Mouse (Mus musculus): ENCODE measurements around the gene Trmt13. TPM values are rescaled to one million over a fixed set of nuclear protein-coding genes. Genes with fewer than 3 reads are reported as not detected.
A peak's percentile ranks its signal among the peaks of the same experiment; 100 is the strongest.

Trmt13 gene
- 15.9 and 18.5 TPM in 2 replicates for polyA plus RNA-seq (2015; fragmentation: Nextera tagmentation; extraction: Ambion mirVana)

- H3K4me1 ChIP-seq (replicated peaks; ENCODE audit: insufficient read depth, low read length), result no peaks in the 10 kb centered on the region
- WGBS, result 82% methylated on average over 10 of the region's 10 CpGs
- peaks cover 13% of the 10 kb centered on the region; the same call in 1 of the 2 replicates for H3K36me3 ChIP-seq (ENCODE audit: insufficient read depth, low read length)
- H3K27ac ChIP-seq, result no peak within 1 kb of the TSS
- no peaks in the 10 kb centered on the region for H3K27me3 ChIP-seq (ENCODE audit: insufficient read depth, low read length)
- no peak for TF ChIP-seq CTCF (IDR thresholded peaks at IDR 0.05; ENCODE audit: low read depth)
- H3K4me2 ChIP-seq (ENCODE audit: low read length), result no peak within 1 kb of the TSS
- H3K9me3 ChIP-seq (replicated peaks; ENCODE audit: low read length), result no peaks in the 10 kb centered on the region
- no peak within 1 kb of the TSS for H3K9ac ChIP-seq (ENCODE audit: low read depth, low read length)
- no peak for DNase-seq (ENCODE audit: low spot score)
- no peak for ATAC-seq (replicated peaks; ENCODE audit: low FRiP score, low read depth)
- no peak within 1 kb of the TSS for H3K4me3 ChIP-seq (replicated peaks; ENCODE audit: low read depth, low read length)
Measured at GRCm38 (mm10) chr3:116614295-116614892, at the start of gene Trmt13. Gene Trmt13, minus strand, starts transcription at chr3:116614587.

GRCm38 (mm10) chr3:116662463-116662863, 48.1 kb upstream of the Trmt13 start, which contains the start of gene Mfsd14a:
Gene Mfsd14a, minus strand, starts transcription at chr3:116662677.
- peak; percentile 99 for ATAC-seq (replicated peaks; ENCODE audit: low FRiP score, low read depth)
- under 1% methylated on average over 39 of the region's 39 CpGs for WGBS
- peak within 1 kb of the TSS; percentile 72 for H3K4me2 ChIP-seq (ENCODE audit: low read length)
- peak within 1 kb of the TSS; percentile 99 for H3K9ac ChIP-seq (ENCODE audit: low read depth, low read length)
- peak within 1 kb of the TSS; percentile 96 for H3K27ac ChIP-seq
- H3K4me1 ChIP-seq (replicated peaks; ENCODE audit: insufficient read depth, low read length), result no peaks in the 10 kb centered on the region; the same call in none of the 2 replicates
- peak; percentile 95 for DNase-seq (ENCODE audit: low spot score)
- no peak for TF ChIP-seq CTCF (IDR thresholded peaks at IDR 0.05; ENCODE audit: low read depth)
- no peaks in the 10 kb centered on the region for H3K27me3 ChIP-seq (ENCODE audit: insufficient read depth, low read length)
- H3K36me3 ChIP-seq (ENCODE audit: insufficient read depth, low read length), result no peaks in the 10 kb centered on the region
- peak within 1 kb of the TSS; percentile 98 for H3K4me3 ChIP-seq (replicated peaks; ENCODE audit: low read depth, low read length)
- no peaks in the 10 kb centered on the region for H3K9me3 ChIP-seq (replicated peaks; ENCODE audit: low read length)

DNA sequence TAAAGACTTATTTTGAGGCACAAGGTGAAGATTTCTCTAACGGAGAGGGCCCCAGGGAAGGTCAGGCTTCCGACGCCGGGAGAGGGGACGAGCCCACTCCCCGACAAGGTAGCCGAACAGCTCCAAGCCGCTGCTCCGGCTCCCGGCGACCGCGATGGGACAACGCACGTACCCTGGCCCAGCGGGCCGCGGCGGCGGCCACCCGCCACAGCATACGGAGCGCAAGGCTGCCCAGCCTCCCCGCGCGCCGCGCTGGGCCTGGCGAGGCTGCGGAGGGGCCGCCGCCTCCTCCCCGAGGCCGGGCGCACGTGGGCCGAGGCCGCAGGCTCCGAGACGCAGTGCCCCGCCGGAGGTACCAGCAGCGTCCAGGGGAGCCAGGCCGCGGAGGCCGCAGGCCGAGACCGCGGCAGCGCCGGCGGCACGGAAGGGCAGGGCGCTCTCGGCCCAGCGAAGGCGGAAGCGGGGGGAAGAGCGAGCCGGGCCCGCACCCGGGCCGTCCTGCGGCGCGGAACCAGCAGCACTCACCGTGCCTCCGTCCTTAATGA, 47.6 kb upstream of the Trmt13 start:
- Histone ChIP-seq H3K4me3 (replicated peaks; ENCODE audit: low read depth, low read length) (peak overlapping the region; percentile 98), H3K4me2 (ENCODE audit: low read length) (peak overlapping the region; percentile 72), H3K27me3 (ENCODE audit: insufficient read depth, low read length) (no peaks in the 10 kb centered on the region), H3K36me3 (ENCODE audit: insufficient read depth, low read length) (no peaks in the 10 kb centered on the region), H3K9me3 (replicated peaks; ENCODE audit: low read length) (no peaks in the 10 kb centered on the region), H3K9ac (ENCODE audit: low read depth, low read length) (peak overlapping the region; percentile 99), H3K4me1 (replicated peaks; ENCODE audit: insufficient read depth, low read length) (no peaks in the 10 kb centered on the region; the same call in none of the 2 replicates), H3K27ac (peak overlapping the region; percentile 96)
- no peak for TF ChIP-seq CTCF (IDR thresholded peaks at IDR 0.05; ENCODE audit: low read depth)
- WGBS, result under 1% methylated on average over 64 of the region's 68 CpGs
- ATAC-seq (replicated peaks; ENCODE audit: low FRiP score, low read depth) (peak; percentile 82), DNase-seq (ENCODE audit: low spot score) (no peak)

DNA sequence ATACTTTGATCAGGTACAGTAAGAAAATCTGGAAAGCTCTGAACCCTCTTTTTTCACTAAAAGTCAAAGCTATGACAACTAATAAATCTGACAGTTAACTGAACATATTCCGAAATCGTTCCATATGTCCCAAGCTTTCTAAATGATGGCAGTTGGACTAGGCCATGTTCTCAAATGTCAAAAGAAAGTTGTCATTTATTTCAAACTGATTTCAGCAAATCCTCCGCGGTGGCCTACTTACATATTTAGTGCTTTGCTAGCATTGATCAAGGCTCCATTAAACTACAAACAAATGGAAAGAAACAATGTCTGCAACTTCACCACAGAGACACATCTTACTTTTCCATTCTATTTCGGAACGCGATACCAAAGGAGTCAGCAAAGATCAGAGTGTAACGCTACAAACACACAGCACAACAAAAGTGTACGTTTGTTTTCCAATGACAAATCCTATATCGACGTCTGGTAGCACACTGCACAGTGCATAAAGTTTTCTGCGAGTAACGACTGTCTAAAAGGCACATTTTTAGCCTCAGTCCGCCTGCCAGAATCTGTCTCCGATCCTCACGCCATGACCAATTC, 47.0 kb upstream of the Trmt13 start:
- no peak for TF ChIP-seq CTCF (IDR thresholded peaks at IDR 0.05; ENCODE audit: low read depth)
- no peaks in the 10 kb centered on the region for H3K9me3 ChIP-seq (replicated peaks; ENCODE audit: low read length)
- H3K27me3 ChIP-seq (ENCODE audit: insufficient read depth, low read length), result no peaks in the 10 kb centered on the region
- DNase-seq (ENCODE audit: low spot score) (peak; percentile 37), ATAC-seq (replicated peaks; ENCODE audit: low FRiP score, low read depth) (no peak)
- peak overlapping the region; percentile 96 for H3K27ac ChIP-seq
- no peaks in the 10 kb centered on the region for H3K36me3 ChIP-seq (ENCODE audit: insufficient read depth, low read length)
- peak overlapping the region; percentile 72 for H3K4me2 ChIP-seq (ENCODE audit: low read length)
- 3% methylated on average over 16 of the region's 16 CpGs for WGBS
- H3K4me3 ChIP-seq (replicated peaks; ENCODE audit: low read depth, low read length), result peak overlapping the region; percentile 98
- H3K4me1 ChIP-seq (replicated peaks; ENCODE audit: insufficient read depth, low read length), result no peaks in the 10 kb centered on the region; the same call in none of the 2 replicates
- peak overlapping the region; percentile 99 for H3K9ac ChIP-seq (ENCODE audit: low read depth, low read length)

DNA sequence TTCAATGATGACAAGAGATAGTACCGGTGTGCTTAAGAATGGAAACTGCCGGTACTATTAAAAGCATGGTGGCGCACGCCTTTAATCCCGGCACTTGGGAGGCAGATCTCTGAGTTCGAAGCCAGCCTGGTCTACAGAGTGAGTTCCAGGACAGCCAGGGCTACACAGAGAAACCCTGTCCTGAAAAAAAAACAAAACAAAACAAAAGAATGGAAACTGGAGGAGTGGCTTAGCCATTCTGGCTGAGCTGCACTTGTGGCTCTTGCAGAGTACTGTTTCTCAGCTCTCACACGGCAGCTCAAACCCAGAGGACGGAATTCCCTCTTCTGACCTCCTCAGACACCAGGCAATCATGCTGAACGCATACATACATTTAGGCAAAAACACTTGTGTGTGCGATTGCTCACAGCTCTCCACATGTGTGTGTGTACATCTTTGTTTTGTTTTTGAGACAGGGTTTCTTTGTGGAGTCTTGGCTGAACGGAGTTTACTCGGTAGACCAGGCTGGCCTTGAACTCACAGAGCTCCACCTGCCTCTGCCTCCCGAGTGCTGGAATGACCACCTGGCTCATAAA, 45.6 kb upstream of the Trmt13 start:
- no peak overlapping the region for H3K9ac ChIP-seq (ENCODE audit: low read depth, low read length)
- H3K9me3 ChIP-seq (replicated peaks; ENCODE audit: low read length), result no peaks in the 10 kb centered on the region
- H3K27ac ChIP-seq, result no peak overlapping the region
- DNase-seq (ENCODE audit: low spot score) (no peak), ATAC-seq (replicated peaks; ENCODE audit: low FRiP score, low read depth) (no peak)
- no peak for TF ChIP-seq CTCF (IDR thresholded peaks at IDR 0.05; ENCODE audit: low read depth)
- H3K27me3 ChIP-seq (ENCODE audit: insufficient read depth, low read length), result no peaks in the 10 kb centered on the region
- WGBS, result 78% methylated on average over 13 of the region's 13 CpGs
- no peak overlapping the region for H3K4me2 ChIP-seq (ENCODE audit: low read length)
- no peaks in the 10 kb centered on the region for H3K36me3 ChIP-seq (ENCODE audit: insufficient read depth, low read length)
- no peaks in the 10 kb centered on the region; the same call in none of the 2 replicates for H3K4me1 ChIP-seq (replicated peaks; ENCODE audit: insufficient read depth, low read length)
- H3K4me3 ChIP-seq (replicated peaks; ENCODE audit: low read depth, low read length), result no peak overlapping the region

DNA sequence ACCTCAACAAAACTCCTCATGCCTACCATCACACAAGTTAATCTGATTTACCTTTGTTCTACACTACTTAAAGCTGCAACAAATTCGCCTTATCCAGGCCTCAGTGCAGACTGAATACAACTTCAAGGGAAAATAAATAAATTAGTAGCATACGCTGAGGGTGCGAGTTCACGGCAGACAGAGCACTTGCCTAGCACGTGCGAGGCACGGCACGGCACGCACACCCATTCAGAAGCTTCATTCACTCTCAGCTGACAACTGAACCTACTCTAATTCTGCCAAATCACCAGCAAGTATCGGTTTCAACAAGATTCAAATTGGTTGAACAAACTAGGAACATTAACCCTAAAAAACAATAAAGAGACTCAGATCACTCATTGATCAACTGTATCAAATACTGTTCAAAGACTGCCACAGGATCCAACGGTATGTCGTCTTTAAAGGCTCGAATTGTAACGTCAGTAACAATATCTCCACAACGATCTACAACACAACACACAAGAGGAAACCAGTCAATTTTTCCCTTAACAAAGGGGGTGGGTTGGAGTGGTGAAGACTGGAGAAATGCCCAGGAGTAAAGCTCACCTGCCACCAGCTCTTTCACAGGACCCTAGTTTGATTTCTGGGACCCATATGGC, 44.7 kb upstream of the Trmt13 start:
- Histone ChIP-seq H3K27ac (no peak overlapping the region), H3K36me3 (ENCODE audit: insufficient read depth, low read length) (no peaks in the 10 kb centered on the region), H3K9ac (ENCODE audit: low read depth, low read length) (no peak overlapping the region), H3K4me1 (replicated peaks; ENCODE audit: insufficient read depth, low read length) (no peaks in the 10 kb centered on the region; the same call in none of the 2 replicates), H3K9me3 (replicated peaks; ENCODE audit: low read length) (no peaks in the 10 kb centered on the region), H3K4me2 (ENCODE audit: low read length) (no peak overlapping the region), H3K27me3 (ENCODE audit: insufficient read depth, low read length) (no peaks in the 10 kb centered on the region), H3K4me3 (replicated peaks; ENCODE audit: low read depth, low read length) (no peak overlapping the region)
- ATAC-seq (replicated peaks; ENCODE audit: low FRiP score, low read depth) (no peak), DNase-seq (ENCODE audit: low spot score) (no peak)
- TF ChIP-seq CTCF (IDR thresholded peaks at IDR 0.05; ENCODE audit: low read depth), result no peak
- WGBS, result 66% methylated on average over 15 of the region's 15 CpGs

Measured in kidney, postnatal 0 days (tissue).